Mouse (Mus musculus) hindlimb bud, embryonic 11.5 days (tissue): ENCODE results near the gene Tiam2.

ENCODE experiments used
- DNase-seq: peaks from one replicate; pipeline ENCODE4 v3.0.0-alpha.2; 2012; ENCODE audit warnings: low read depth, low spot score; ENCODE audit errors: extremely low spot score

Gene Tiam2

DNA sequence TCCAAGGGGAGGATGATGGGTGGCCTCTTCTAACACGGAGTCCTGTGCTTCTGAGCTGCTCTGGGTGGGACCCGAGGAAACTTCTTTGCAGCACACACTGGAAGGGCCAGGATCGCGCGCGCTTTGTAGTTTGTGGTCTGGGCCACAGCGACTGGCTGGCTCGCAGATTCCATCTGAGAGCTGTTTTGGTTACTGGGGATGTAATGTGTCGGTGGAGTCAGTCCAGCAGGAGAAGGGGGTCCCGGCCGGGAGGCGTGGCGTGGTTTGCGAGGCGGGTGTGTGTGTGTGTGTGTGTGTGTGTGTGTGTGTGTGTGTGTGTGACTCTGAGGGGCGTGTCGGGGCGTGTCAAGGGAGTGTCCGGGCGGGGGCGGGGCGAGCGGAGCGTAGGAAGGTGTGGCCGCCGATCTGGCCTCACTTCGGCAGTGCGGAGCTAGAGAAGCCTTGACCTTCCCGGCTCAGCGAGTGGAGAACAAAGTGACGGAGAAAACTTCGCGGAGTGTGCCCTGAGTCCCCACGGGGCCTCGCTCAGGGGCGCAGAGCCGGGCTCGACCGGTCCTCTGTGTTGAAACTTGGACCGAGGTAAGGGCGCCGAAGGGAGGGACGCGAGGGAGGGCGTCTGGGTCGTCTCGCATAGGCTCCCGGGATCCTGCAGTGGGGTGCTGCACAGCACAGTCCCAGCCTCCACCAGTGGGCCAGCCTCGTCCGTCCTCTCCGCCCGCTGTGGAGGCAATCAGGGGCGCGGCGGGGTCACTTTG, at the start of gene Tiam2:
Gene Tiam2 (plus strand): TSS at position 426 of the 755 bp plus-strand sequence.
- DNase-seq = no peak

DNA sequence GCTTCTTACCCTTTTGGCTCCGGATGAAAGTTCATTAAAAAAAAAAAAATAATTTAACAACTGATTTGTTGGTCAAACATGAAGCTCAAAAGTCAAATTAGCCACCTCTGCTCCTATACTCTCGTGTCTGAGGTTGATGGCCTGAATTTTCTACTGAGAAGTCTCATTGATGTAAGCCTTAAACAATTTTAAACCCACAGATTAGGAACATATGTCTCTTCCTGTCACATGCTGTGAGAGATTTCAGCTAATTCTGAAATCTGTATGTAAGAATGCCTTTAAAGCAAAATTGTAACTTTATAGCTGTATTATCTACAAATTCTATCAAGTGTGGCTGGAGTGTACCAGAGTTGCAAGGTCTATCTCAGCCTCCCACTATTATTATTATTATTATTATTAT, 46.1 kb upstream of the Tiam2 start:
- no peak for DNase-seq

DNA sequence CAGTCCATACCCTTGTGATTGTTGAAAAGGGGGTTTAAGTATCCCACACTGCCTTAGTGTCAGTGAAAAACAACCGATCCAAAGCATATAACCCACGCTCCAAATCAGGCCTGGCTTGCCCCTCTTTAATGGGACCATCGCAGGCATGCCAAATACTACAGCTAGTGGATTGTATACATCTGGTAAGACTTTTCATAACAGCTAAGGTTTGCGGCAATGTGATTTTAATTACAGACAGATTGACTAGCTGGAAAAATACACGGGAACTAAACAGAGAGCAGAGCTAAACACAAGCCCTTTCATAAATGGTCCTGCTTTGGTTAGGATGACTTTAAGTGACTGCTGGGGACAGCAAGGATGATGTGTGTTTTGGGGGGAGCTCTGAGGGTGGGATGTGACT, 44.4 kb upstream of the Tiam2 start:
- no peak for DNase-seq

DNA sequence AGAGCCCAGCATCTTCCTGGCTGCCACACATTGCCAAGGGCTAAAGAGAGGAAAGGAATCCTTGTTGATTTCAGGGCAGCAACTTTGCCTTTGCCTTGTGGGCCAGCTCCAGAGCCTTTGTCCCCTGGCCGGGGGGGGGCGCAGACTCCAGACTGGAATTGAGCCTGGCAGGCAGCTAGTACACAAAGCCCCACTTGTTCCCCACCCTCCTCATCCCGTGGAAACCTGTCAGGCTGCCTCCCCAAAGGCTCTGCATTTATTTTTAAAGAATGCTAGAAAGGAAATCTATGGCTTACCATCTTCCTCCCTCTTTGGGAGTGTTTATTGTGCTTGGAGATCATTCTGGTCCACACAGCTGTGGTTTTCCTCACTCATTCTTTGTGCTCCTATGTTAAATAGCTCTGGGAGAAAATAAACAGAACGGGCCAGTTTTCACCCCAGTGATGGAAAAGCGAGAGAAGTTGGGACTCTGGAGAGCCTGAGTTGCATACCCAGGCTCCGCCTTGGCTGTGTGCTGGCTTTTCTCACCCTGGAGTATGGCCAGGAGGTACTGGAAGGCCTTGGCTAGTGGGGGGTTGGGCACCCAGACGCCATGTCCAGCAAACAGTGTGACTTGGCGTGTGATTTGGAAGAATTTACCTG, 41.2 kb upstream of the Tiam2 start:
- no peak for DNase-seq

DNA sequence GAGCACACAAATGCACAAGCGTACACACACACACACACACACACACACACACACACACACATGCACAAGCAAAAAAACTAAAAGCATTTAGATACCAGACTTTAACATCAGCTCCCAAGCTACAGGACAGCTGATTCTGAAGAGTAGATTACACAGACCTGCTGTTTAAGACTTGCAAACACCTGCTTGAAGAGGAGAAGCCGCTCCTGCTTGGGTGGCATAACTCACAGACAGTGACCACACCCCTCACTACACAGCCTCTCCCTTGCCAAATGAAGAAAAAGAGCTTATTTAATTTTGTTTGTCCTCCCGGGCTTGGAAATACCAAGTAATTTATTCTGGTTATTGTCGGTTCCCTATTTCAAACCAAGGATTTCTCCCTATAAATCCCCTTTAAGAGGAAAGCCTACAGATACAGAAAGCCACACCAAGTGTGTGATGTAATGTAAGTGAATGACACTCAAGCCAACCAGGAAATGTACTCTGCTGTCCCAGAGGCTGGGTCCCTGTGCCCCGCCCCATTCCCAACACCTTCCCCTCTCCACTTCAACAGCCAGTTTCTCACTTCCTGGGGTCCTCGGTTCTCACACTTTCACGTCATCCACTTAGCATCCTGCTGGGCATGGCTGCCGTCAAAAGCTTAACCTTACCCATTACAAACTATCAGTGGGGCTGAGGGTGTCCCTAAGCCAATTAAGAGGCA, 40.1 kb upstream of the Tiam2 start:
- no peak for DNase-seq

DNA sequence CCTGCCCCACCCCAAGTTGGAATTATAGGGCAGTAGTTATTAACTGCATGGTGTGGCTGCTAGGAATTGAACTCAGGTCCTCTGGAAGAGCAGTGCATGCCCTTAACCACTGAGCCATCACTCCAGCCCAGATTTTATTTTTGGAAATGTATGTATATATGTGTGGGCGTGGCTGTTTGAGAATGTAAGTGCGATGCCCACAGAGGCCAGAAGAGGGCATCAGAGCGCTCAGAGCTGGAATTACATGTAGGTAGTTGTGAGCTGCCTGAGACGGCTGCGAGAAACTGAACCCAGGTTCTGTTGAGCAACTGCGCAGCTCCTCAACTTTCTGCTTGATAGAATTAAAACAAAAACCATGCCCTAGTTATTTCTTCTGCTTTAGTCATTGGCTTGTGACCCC, 38.0 kb upstream of the Tiam2 start:
- DNase-seq = no peak

DNA sequence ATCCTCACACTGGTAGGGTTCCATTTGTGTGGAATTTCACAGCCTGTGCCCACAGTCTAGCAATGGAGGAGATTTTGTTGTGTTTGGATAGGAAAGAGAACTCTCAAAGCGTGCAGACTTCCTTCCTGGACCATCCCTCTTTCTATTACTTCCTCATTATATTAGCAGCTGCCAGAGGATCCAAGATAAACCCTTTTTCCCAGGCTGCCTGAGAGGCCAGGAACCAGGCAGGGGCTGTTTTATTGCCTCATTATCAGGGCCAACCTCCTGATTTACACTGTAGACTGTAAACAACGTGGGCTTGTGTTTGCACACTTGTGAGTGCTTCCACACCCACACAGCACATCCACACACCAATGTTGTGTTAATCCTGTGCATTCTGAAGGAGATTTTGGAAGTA, 31.3 kb upstream of the Tiam2 start:
- DNase-seq = no peak

DNA sequence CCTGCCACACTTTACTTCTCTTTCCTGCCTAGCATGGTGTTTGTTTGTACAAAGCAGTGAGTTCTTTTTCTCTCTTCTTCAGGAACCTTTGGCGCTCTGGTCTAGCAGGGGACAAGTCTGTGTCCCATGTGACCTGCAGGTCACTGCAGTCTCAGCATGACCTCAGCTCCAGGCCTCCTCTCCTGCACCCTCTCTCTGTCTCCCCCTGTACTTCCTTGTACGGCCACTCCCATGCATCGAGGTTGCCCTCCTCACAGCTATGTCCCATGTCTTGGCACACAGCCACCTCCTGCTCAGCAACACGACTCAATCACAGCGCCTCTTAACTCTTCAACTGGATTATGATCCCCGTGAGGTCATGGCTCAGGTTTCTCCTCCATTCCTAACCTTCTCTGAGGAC, 26.9 kb upstream of the Tiam2 start:
- no peak for DNase-seq

DNA sequence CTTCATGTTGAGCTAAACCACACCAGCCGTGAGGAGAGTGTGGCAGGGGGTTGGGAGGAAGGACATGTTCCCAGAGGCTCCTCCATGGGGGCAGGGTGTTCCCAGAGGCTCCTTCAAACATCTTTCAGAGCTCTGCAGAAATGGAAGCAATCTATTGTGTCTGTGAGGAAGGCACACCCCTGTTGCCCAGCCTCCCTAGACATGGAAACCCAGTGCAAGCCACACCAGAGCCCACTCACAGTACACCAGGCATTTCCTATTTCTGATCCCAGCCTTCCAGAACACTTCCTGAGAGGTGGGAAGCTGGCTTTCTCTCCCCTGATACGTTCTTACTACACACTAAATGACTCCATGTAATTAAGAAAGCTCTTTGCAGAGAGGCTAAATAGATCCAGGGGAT, 20.4 kb upstream of the Tiam2 start:
- DNase-seq = no peak

DNA sequence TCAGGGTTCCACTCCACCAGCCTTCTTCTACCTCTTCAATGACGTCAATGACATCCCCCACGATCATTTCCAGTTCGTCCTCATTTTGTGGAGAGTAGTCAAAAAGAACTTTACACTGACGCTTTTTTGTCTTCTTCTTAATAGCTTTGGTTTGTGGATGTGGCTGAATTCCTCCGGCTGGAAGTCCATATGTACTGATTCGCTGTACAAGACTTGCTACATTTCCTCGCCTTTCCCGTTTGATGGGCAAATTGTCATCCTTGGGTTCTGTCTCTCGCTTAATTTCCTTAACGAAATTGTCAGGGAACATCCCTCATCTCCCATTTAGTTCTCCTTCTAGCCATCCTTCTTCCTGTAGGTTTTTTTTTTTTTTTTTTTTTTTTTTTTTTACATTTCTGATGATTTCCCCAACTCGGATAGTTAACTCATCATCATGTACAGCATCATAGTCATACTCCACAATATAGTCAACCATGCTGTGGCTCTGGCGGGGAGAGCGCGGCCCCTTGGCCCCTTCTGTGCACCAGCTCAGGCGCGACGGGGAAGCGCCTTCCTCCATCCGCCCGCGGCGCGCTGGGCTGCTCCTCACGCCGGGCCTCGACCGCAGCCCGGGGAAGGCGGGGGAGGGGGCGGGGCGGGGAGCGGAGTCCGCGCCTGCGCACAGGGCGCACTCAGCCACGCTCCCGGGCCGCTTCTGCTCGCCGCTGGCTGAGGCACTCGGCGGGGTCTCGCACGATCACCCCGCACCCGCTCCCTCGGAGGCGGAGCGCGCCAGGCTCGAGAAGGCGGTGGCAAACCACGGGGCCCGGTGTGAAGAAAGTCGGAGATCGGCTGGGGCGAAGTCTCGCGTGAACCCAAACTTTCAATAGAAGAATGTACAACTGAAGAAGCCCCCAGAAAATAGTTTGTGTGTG, 12.4 kb upstream of the Tiam2 start:
- DNase-seq = no peak

DNA sequence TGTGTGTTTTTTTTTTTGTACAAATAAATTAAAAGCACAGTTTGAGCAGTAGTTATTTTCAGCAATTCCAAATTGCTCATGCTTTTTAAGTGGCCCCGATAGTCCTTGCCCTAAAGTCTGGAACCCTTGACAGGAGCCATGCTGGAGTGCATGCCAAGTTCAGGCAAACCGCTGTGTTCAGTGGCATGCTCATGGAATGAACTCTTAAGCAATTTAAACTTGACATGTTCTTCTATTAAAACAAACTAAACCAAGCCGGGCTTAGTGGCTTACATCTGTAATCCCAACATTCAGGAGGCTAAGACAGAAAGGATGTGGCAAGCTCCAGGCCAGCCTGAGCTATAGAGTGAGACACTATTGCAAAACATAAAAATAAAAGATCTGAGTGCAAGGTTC, 11.8 kb upstream of the Tiam2 start:
- DNase-seq = no peak

DNA sequence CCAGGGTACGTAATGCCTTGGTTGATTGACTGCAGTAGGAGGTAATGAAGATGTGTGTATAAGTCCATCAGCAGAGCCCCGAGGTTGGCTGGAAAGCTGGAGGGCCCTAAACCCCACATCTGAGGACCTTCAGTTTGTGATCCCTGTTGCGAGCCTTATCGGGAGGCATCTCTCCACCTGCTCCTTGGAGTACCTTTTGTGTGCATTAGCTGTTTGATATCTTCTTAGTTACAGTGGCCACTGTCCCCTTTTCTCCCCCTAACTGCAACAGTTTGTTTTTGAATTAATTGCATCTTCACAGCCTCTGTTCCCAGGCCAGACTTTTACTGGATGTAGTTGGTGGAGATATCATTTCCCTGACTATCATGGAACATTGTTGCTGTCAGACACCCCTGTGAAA, 10.8 kb upstream of the Tiam2 start:
- DNase-seq = no peak

DNA sequence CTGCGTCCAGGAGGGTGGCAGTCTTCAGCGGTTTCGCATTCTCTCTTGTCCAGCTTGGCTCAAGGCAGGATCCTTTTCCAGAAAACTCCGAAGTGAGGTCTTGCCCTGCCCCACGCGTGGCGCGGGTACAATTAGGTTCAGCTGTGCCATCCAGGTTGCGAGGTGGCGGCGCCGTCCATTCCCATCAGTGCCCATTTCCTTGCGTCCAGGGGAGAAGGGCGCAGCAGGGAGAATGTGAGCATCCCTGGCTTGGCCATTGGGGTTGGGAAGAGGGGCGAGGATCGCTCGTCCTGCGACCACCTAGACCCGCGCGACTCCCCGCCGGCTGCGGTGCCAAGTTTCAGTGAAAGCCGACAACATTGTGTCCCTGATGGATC, 518 bp downstream of the Tiam2 start:
- DNase-seq = no peak

DNA sequence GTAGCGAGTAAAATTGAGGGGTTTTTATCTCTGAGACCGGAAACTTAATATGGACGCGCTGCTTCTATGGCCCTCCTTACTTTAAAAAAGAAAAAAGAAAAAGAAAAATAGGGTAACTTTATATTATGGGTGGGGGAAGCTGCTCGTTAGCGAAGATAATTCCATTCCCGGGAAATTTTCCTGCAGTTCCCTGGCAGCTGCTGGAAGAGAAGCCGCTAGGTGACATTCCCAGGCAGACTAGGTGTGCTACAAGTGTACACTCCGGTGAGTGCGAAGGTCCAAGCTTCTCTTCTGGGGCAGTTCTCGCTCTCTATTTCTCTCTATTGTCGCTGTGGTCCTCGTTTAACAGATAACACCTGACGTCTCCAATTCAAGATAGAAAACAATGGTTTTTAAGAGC, 962 bp downstream of the Tiam2 start:
- DNase-seq = no peak

DNA sequence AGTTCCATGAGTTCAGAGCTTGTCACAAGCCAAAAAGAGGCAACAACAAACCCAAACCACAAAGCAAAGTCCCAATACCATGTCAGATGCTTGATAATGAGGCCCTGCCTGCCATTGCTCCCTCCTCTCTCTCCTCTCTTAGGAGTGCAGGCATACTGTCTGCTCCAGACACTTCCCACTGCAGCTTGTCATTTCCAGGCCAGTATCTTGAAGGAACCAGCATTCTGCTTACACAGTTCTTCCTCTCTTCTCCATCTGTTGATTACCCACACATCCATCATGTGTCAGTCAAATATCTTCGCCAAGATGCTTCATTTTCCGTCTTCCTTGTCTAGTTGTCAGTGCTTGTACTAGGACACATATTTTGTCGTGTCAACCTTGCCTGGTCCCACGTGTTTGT, 2.4 kb downstream of the Tiam2 start:
- no peak for DNase-seq

DNA sequence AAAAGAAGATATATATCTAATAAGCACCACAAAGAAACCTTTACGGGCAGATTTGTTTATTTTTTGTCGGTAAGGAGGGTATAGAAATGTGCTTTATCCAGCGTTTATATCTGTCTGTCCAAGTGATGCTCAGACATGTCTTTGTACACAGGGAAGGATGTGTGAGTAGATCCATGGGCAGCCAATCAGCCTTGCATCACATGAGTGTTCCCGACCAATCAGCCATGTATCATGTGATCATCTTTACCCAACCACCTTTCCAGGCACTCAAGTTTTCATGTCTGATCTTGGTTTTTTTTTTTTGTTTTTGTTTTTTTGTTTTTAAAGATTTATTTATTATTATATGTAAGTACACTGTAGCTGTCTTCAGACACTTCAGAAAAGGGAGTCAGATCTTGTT, 3.1 kb downstream of the Tiam2 start:
- no peak for DNase-seq

DNA sequence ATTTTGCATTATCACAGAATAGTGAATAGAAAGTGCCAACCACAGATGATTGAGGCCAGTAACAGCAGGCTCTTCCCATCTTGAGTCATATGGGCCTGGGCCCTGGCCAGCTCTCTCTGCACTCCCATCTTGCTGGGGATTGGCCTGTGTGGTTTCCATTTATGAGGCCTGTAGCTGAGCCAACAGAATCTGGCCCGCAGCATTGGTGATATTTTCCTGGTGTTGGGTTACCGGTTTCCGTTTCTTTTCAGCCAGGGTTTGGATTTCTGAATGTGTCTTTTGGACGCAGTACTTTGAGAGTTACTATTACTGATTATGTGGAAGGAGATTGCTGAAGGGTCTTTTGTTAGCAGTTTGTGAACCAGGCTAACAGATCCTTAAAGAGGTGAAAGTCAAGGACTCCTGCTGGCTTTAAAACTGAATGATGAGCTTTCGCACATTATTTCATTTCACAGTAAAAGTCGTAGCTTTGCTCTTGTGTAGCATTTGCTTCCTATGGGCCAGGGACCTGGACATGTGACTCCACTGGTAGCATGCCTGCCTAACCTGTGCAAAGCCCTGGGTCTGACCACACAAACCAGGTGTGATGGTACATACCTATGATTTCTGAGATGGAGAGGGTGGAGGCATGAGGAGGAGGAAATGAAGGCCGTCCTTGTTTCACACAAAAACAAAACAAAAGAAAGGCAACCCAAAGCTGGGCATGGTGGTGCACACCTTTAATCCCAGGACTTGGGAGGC, 5.5 kb downstream of the Tiam2 start:
- no peak for DNase-seq

DNA sequence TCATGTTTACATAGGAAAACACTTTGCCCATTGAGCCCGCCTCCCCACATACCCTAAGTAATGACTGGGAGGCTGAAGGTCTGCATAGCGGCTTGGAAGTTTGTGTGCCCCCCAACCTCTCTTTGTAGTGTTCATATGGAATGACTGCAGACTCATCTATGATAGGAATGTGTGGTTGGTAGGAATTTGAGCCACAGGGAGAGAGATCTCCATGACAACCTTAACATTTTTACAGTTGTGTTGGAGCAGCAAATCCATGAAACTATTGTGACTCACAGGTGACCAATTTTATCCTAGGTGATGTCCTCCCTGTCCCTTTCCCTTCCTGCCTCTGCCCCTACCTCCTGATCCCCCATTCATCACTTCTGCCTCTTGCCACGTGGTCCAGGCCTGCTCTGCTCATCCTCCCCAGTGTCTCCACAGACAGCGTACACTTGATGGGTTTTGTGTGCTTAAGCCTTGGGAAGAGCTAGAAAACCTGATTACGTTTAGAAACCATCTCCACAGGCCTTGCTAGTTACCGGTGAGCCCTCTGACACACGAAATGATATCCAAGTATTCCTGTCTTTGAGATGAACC, 9.9 kb downstream of the Tiam2 start:
- DNase-seq = no peak

DNA sequence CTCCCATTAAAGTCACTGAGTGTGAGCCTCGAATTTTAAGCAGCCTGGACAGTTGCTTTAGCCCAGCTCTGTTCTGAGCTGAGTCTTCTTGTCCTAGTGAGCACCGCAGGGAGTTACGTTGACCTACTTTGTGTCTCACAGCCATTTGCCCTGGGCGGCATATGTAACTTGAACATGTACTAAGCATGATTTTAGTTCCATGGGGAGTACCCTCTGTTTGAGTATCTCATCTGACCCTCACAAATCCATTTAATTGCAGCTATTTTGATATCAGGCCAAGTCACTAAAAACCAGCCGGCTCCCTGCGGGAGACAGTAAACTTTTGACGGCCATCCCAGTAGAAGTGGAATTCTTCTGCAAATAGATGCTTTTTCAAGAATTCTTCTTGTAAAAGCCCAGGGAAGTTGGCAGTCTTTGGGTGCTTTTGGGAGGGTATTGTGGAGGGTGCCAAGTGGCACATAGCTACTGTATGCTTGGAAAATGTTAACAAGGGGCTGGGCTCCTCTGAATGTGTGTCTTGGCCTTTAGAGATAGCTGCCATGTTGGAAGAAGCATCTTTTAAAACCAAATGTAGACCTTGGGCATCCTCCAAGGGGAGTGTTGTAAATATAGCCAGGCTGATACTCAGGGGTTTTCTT, 10.6 kb downstream of the Tiam2 start:
- DNase-seq = no peak

DNA sequence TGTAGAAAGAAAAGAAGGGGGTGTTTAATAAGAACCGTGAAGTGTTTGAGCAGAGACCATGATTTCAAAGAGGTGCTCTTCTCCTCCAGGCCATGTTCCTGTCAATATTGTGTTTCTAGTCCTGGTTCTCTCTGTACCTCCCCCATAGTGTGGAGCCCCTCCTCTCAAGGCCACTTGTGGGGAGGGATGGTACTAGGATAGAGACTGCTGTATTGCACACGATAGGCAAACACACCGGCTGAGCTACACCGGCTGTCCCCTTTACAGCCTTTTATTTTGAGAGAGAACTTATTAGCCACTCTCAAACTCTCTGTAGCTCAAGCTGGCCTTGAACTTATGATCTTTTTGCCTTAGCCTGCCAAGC, 11.1 kb downstream of the Tiam2 start:
- no peak for DNase-seq
